Mouse (Mus musculus): Measurements from ENCODE around the gene Ptpn11. TPM values are rescaled to one million over a fixed set of nuclear protein-coding genes. Genes with fewer than 3 reads are reported as not detected.
"Not testable (repeated sequence)": the region's sequence is repeated elsewhere in the genome, so short reads cannot be mapped to it uniquely, and the experiment has no call there.

The Ptpn11 gene
- total RNA-seq, 2 experiments from 2014 or later, result 166 to 210 TPM

DNA sequence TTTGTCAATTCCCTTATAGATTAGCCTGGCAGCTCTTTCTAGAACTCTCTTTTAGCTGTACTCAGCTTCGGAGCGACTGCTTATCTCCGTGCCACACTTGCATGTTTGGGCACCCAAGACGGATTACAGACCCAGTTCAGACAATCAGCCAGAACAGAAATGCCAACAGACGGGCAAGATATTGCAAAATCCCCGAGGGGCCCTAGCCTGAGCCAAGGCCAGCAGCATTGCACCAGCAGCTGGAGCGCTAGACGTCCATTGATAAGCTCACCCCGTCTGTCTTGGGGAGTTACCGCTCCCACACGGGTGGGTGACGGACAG is 24.9 kb upstream of the Ptpn11 start:
- intact Hi-C loops (cut with DNase I), result loop anchor here (5.0 kb wide), 1 partner anchor 176 kb away; no protein-coding TSS in a partner anchor
- no peak for DNase-seq

DNA sequence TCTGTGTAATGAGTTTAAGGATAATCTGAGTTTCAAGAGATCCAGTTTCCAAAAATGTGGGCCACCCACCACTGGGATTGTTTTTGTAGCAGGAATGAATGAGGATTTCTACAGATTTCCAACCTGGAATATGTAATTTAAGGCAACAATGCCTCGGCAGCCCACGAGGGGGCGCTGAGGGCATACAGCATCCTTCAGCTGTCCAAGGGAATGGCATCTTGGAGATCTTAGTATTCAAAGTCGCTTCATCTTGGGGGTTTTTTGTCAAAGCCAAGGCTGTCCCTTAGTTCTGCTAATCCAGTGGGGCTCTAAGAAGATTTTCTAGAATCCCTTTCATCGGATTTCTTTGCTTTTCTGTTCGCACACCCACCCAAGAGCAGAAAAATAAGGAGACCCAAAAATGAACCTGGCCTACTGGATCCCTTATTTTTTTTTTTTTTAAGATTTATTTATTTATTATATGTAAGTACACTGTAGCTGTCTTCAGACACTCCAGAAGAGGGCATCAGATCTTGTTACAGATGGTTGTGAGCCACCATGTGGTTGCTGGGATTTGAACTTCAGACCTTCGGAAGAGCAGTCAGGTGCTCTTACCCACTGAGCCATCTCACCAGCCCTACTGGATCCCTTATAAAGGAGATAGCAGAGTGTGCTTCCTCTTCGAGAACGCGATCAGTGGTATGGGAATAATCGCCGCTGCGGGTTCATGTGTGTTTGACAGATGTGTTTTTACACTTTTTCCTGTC is 24.4 kb upstream of the Ptpn11 start:
- intact Hi-C loops (cut with DNase I), result loop anchor here (1.0 to 5.0 kb wide), 2 partner anchors 52 to 177 kb away; no protein-coding TSS in a partner anchor
- DNase-seq, result peak; percentile 62 to 77

- no peak for DNase-seq
- intact Hi-C loops (cut with DNase I), result loop anchor here (1.0 to 5.0 kb wide), 2 partner anchors 53 to 178 kb away; no protein-coding TSS in a partner anchor
Measured at GRCm38 (mm10) chr5:121214707-121215106, 23.5 kb upstream of the Ptpn11 start.

- no peak for DNase-seq
- intact Hi-C loops (cut with DNase I), result no loop called here
Measured at GRCm38 (mm10) chr5:121212108-121212507, 20.9 kb upstream of the Ptpn11 start.

DNA sequence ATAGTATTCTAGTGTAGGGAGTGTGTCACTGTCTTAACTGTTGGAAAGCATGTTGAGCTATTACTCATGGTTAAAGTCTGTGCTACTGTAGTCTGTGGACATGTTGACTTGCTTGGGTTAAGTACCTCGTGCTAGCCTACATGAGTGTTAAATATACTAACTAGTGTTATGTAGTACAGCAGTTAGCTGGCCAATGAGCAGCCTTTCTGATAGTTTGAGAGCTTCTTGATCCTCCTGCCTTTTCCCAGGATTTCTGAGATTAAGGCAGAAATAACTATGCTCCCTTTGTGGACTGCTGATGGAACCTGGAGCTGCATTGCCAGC is 19.4 kb upstream of the Ptpn11 start:
- intact Hi-C loops (cut with DNase I), result no loop called here
- no peak for DNase-seq

GRCm38 (mm10) chr5:121209755-121210600 is 18.8 kb upstream of the Ptpn11 start:
- intact Hi-C loops (cut with DNase I), result no loop called here

GRCm38 (mm10) chr5:121206984-121207383 is 15.8 kb upstream of the Ptpn11 start:
- intact Hi-C loops (cut with DNase I), result no loop called here
- DNase-seq, result no peak

More at GRCm38 (mm10) chr5:121209755-121210600, 18.8 kb upstream of the Ptpn11 start:
- DNase-seq, result no peak

DNA sequence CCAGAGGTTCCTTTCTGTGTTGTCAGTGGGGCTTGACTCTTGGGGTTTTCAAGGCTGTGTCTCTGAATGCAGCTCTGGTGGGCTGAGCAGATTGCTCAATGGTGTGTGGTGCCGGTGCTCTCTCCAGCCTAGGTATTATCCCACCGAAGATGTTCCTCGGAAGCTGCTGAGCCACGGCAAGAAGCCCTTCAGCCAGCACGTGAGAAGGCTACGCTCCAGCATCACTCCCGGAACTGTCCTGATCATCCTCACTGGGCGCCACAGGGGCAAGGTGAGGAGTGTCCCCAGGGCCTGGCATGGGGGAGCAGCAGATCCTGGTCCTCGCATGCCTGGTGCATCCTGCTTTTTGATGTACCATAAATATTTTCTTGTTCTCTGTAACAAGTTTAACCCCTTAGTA is 15.3 kb upstream of the Ptpn11 start:
- no peak for DNase-seq
- intact Hi-C loops (cut with DNase I), result no loop called here

- intact Hi-C loops (cut with DNase I); DNase-seq: not testable (repeated sequence)
Measured at GRCm38 (mm10) chr5:121205537-121206130, 14.4 kb upstream of the Ptpn11 start.

DNA sequence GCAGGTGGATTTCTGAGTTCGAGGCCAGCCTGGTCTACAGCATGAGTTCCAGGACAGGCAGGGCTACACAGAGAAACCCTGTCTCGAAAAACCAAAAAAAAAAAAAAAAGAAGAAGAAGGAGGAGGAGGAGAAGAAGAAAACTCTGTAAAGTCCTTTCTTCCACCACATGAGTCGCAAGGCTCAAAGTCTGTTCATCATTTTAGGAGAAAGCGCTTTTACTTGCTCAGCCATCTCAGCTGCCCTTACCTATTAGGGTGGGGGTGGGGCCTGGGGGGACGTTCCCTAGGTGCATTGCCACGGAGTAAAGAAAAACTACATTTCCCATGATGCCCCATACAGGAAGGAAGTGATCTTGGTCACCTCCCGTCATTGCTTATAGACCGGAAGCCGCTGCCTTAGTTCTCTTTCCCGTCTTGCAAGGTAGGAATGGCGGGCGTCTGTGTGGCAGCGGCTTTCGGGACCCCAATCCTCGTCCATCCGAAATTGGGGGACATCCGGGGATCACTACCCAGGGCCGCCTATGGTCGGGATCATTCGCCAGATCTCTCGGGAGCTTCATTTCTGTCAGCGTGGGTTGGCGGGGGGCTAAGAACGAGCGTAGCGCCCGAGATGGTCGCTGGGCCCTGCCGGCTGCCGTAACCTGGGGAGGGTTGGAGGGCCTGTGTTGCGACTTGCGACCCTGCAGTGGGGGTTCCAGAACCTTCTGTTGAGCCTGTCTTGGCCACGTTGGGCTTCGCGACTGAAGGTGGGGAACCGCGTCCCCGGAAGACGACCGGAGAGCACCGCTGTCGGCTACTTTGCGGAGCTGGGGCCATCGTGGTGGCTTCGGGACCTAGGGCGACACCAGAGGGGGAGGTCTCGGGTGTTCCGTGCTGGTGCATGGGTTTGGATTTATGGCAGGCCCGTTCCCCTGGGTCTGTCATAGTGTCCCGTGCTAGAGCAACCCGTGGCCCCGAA is 13.2 kb upstream of the Ptpn11 start, which contains the start of gene Rpl6:
TSS of gene Rpl6 (plus strand) at position 350 of the 958 bp plus-strand sequence.
- peak; percentile 78 to 81 for DNase-seq
- intact Hi-C loops (cut with DNase I), result no loop called here

DNA sequence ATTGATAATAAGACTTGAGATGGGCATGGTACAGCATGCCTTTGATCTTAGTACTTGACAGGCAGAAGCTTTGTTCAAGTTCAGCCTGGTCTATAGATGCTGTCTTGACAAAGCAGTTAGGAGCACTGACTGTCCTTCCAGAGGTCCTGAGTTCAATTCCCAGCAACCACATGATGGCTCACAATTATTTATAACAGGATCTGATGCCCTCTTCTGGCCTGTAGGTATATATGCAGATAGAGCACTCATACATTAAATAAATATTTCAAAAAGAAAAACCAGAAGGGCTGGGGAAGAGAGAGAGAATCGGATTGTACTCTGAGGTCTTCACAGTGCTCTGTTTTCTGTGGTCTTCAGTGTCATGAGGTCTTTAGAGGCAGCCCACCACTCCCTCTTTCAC is 11.3 kb upstream of the Ptpn11 start:
- DNase-seq, result no peak
- intact Hi-C loops (cut with DNase I), result no loop called here

DNA sequence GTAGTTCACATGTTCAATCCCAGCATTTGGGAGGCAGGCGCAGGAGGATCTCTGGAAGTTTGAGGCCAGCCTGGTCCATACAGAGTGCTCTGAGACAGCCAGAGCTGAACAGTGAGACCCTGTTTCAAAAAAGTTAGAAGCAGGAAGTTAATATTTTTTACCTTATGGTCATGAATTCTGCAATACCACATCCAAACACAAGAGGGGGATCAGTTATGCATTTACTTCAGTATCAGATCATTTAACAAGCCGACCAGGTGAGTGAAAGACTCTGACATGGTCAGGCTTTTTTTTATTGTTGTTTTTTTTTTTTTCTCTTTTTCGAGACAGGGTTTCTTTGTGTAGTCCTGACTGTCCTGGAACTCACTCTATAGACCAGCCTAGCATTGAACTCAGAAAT is 10.5 kb upstream of the Ptpn11 start:
- intact Hi-C loops (cut with DNase I), result no loop called here
- DNase-seq, result no peak

DNA sequence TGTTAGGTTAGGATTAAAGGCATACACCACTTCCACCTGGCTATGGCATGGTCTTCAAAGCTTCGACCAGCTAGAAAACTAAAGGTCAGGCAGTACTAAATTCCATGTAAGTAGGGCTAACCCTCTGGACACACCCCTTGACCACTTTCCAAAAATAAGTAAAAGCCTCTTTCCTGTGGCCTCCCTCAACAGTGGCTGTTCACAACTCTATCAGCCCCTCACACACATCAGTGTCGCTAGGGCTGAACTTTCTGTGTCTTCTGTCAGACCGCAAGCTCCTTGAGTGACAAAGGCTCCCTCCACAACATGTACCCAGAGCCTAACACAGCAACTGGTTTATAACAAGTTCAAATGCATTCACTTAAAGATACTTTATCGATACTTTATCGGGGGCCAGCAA is 7.2 kb upstream of the Ptpn11 start:
- intact Hi-C loops (cut with DNase I), result no loop called here
- DNase-seq, result no peak

DNA sequence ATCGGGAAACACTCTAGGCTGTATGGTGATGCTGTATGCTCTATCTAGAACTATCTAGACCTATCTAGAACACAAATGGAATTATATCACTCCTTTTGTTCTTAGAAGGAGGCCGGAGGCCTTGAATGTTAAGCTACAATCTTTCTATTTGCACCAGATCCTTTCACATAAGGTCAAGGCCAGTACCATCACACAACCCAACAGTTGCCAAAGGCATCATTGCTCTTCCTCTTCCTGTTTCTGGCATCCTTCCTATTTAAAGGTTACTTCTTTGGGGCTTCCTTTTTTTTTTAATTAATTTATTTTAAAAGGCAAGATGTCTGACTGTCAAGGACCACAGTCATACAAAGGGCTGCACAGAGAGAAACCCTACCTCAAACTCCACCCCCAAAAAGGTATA is 6.1 kb upstream of the Ptpn11 start:
- DNase-seq, result no peak
- intact Hi-C loops (cut with DNase I), result no loop called here

DNA sequence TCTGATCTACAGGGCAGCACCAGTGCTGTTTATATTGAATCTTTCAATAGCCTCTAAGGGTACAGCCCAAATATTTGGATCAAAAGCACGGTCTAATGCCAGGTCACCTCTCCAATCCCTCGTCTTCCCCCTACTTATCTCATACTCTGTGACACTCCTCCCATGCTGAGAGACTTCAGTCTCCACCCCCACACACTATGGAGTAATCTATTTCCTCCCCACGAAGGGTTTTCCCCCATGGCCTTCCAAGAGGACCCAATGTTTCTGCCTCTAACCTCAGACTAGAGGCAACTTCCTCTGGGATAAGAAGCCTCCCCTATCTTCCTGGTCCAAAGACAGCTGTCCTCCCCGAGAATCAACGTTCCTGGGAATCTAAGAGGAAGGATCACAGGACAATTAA is 5.6 kb upstream of the Ptpn11 start:
- no peak for DNase-seq
- intact Hi-C loops (cut with DNase I), result no loop called here

DNA sequence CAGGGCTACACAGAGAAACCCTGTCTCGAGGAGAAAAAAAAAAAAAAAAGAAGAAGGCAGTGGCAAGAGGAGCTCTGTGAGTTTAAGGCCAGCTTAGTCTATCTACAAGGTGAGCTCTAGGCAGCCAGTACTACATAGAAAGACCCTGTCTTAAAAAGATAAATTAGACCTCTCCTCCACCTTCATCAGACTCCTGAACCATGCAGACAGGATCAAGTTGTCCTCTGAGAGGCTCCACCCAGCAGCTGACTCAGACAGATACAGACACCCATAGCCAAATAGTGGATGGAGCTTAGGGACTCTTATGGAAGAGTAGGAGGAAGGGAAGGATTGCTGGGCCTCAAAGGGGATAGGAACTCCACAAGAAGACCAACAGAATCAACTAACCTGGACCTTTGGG is 3.0 kb upstream of the Ptpn11 start:
- DNase-seq, result no peak
- intact Hi-C loops (cut with DNase I), result no loop called here

DNA sequence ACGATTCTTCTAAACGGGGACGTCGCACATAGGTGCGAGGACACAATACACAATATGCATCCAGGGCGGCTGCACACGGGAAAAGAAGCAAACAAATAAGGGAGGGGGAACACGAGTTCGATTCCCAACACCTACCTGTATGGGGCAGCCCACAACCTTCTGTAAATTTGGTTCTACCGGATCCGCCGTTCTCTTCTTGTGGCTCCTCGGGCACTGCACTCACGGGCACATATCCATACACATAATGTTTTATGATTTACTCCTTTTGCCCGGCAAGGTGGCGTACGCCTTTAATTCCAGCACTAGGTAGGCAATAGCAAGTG is 348 bp upstream of the Ptpn11 start:
- DNase-seq, result no peak
- intact Hi-C loops (cut with DNase I), result no loop called here

DNA sequence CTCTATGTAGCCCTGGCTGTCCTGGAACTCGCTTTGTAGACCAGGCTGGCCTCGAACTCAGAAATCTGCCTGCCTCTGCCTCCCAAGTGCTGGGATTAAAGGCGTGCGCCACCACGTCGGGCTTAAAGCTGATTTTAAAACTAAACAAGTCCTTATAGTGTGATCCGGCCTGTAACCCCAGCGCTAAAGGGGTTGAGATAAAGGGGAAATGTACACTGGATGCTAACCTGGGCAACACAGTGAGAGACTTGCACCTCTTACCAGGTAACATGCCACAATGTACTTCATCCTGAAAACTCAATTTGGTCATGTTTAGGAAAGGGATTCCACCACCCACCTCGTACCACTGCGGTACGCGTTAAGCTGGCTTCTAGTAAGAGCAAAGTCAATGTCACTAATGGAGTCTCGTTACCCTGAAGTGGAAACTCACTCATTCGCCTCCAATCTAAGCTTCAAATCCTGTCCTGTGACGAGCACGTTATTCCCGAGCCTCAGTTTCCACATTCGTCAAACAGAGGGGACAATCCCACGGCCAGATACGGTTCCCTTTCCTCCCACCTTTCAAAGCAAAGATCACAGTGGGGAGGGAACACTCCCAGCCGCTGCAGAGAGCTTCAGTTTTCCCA is 874 bp downstream of the Ptpn11 start:
- intact Hi-C loops (cut with DNase I), result no loop called here
- DNase-seq, result no peak

GRCm38 (mm10) chr5:121189182-121189581 is 2.0 kb downstream of the Ptpn11 start:
- no peak for DNase-seq
- intact Hi-C loops (cut with DNase I), result no loop called here

- no peak for DNase-seq
- intact Hi-C loops (cut with DNase I), result no loop called here
Measured at GRCm38 (mm10) chr5:121188265-121188664, 2.9 kb downstream of the Ptpn11 start.
